Mouse (Mus musculus): ENCODE measurements at regions not wholly inside any gene's neighbourhood (a gene's known extent, or its start where the extent isn't known, plus 50 kb on each side); places are given as distances from the start of the nearest gene placed in this dataset.

DNA sequence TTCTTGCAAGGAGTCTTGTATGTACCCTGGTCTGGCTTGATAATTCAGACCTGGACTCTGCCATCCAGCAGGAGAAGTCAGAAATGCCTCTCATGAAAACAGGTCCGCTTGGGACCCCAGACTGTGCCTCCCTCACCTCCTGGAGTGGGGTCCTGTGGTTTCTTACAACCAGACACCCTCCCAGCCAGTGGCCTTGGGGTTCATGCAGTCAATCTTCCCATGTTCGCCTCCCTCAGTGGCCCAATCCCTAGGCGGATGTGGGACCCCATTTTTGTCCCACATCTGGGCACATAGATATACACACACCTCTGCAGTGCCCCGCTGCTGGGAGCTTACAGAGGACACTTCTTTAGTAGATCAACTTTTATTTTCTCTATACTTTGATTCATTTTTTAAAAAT is 217.7 kb downstream of the Lrfn2 start:
- no peak for DNase-seq (ENCODE audit: low spot score in 2 of 2)

GRCm38 (mm10) chr17:49150971-49151422 is 218.8 kb downstream of the Lrfn2 start:
- no peak for DNase-seq (ENCODE audit: low spot score in 2 of 2)

GRCm38 (mm10) chr17:49153994-49154393 is 221.8 kb downstream of the Lrfn2 start:
- no peak for DNase-seq (ENCODE audit: low spot score in 2 of 2)

- DNase-seq (ENCODE audit: low spot score in 2 of 2): no peak
Observed at GRCm38 (mm10) chr17:49155001-49155515, 222.9 kb downstream of the Lrfn2 start.

DNA sequence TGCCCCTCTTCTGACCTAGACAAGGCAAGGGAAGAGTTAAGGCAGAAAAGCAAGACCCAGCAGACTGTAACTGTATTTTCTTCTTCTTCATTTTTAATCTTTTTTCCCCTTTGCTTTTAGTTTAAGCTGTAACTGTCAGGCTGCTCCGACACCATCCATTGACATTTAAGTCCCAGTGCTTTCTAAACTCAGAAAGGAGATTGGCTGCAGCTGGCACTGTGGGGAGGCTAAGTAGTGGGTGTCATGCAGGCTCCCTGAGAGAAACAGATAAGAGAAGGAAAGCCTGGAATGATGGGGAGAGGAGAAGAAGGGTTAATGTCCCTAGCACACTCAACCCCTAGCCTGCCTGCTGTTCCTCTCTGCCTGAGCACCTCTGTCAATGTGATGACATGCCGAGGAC is 225.4 kb downstream of the Lrfn2 start:
- no peak for DNase-seq (ENCODE audit: low spot score in 2 of 2)

- peak; percentile 35 to 65 for DNase-seq (ENCODE audit: low spot score in 2 of 2)
Observed at GRCm38 (mm10) chr17:49171252-49172047, 239.3 kb downstream of the Lrfn2 start.

DNA sequence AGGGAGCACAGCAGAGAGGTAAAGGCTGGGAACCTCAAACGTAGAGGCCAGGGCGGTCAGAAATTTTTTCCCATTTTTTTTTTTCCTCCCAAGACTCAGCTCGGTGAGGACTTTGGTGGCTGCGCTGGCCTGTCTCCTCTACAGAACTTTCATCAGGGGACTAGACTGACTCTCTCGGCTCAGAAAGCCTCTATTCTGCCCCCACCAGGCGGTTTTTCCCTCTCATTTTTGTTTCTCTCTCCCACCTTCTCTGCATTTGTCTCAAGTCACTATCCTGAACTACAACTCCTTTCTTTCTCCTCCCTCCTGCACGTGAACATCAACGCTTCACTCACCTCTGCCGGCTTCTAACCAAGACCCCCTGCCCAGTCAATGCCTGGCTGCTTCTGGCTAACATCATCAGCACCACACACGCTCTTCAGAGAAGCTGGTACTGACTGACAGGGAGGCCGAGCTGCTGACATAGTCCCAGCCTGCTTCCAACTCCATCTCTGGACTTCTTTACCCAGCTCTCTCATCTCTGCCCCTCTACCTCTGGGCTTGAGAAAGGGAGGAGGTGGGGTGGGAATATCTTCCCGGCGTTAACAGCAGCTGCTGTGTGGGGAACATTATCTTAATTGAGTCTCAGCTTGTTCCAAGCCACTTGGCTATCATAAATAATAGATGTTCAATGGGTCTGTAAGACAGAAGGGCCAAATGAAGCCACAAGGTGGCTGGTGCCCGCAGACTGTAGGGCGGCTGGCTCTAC is 240.0 kb downstream of the Lrfn2 start:
- no peak for DNase-seq (ENCODE audit: low spot score in 2 of 2)

- DNase-seq (ENCODE audit: low spot score in 2 of 2): peak; percentile 23 to 28
Observed at GRCm38 (mm10) chr17:49172800-49173150, 240.6 kb downstream of the Lrfn2 start.

DNA sequence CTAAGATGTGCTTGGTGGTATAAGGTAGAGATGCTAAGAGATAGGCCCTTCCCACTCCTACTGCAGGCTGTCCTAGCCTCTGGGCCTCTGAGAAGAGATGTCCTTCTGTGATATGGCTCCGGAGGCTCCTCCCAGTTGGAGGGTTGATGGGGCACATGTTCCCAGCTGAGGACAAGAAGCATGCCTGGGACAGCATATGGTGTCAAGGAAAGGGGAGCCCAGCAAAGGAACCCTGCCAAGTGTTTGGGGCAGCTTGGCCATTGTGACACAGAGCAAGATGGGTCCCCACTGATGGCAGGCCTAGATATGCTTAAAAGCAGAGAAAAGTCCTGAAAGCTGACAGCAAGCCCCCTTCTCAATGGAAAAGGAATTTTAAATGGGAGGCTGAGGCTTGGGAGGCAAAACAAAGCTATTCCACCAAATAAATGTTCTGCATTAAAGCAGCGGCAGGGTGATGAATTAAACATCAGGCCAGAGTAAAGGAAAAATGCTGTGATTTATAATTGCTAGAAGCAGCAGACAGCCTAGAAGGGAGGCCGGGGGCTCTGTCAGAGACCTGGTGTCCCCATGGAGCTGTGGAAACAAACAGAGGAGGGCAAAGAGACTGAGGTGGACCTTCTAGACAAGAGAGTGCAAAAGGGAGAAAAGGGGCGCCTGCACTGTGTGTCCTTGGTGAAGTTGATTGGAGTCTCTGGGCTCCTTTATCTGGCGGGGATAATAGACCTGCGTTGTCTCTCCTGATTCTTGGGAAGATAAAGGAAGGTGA is 246.0 kb downstream of the Lrfn2 start:
- no peak for DNase-seq (ENCODE audit: low spot score in 2 of 2)

DNA sequence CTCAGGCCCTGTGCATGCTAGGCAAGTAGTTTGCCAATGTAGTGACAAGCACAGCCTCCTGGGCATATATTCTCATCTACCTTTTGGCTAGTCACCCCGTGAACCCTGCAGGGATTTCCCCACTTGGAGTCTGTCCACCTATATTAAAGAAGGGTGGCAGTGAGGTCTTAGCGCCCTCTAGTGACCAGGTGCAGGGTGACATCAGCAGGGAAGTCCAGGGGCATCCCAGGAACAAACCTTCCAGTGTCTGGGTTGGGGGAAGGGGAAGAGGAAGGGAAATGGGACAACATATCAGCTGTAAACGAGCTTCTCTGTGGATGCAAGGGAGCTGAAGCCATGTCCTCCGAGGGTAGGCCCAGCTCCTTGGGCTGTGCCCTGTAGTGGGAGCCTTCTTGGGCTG is 245.7 kb upstream of the Mocs1 start:
- peak; percentile 14 to 42 for DNase-seq (ENCODE audit: low spot score in 2 of 2)

DNA sequence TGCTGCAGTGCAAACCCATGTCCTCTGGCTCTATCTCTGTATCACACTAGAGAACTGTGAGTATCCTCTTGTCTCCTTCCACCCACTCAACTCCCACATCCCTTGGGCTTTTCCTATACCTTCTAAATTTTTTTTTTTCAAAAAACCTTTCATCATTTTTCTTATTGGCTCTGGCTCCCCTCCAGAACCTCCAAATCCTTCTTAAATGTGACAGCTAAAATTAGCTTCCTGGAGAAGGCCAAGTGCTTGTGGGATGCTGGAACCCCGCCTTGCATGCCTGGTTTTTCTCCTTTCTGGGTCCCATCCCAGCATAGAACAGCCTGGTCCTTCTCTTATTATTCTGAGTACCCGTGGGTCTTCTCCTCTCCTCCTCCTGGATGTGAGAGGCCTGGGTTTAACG is 244.2 kb upstream of the Mocs1 start:
- no peak for DNase-seq (ENCODE audit: low spot score in 2 of 2)

GRCm38 (mm10) chr17:49185052-49185612 is 243.0 kb upstream of the Mocs1 start:
- DNase-seq (ENCODE audit: low spot score in 2 of 2): no peak

DNA sequence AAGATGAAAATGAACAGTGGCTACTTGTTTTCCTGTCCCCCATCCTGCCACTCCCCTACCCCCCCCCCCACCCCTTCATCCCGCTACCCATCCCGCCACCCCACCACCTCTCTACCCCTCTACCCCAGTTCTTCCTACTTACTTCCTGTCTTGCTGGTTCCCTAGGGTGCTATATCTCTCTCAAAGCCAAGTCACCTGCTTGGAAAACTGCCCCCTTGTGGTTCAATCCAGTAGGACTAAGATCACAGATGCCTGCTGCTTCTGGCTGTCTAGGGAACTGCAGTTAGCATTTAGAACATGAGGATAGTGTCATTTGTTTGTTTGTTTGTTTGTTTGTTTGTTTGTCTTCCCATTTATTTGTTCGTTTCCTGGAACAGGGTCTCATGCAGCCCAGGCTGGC is 238.4 kb upstream of the Mocs1 start:
- DNase-seq (ENCODE audit: low spot score in 2 of 2): peak in 1 of 2 experiments; percentile 36

GRCm38 (mm10) chr17:49190337-49190736 is 237.8 kb upstream of the Mocs1 start:
- no peak for DNase-seq (ENCODE audit: low spot score in 2 of 2)

DNA sequence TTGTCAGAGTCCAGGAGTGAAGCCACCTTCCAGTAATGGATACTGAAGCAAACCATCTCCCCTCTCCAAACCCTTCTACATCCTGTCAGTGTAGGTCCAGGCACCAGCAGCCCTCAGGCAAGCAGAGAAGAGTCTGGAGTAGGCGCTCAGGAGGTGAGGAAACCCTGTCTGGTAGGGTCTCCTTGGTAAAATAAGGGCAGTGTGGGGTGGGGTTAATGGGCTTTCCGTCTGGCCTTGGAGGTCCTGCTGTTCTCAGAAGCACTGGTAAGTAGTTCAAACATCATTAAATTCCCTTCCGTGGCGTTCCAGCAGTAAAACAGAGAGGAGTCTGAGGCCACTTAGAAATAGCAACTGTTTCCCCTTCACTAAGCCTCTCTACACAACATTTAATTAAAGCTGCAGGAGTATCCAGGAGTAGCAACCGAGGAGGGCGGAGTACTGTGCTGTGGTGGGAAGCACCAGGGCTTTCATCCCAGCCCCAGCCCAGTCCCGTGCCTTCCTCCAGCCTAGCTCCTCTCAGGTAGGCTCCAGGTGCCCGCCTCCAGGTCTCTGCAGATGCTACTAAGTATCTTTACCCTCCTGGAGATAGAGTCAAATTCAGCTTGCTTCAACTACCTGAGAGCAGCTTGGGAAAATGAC is 232.0 kb upstream of the Mocs1 start:
- DNase-seq (ENCODE audit: low spot score in 2 of 2): no peak

GRCm38 (mm10) chr17:49201495-49201894 is 226.7 kb upstream of the Mocs1 start:
- no peak for DNase-seq (ENCODE audit: low spot score in 2 of 2)

DNA sequence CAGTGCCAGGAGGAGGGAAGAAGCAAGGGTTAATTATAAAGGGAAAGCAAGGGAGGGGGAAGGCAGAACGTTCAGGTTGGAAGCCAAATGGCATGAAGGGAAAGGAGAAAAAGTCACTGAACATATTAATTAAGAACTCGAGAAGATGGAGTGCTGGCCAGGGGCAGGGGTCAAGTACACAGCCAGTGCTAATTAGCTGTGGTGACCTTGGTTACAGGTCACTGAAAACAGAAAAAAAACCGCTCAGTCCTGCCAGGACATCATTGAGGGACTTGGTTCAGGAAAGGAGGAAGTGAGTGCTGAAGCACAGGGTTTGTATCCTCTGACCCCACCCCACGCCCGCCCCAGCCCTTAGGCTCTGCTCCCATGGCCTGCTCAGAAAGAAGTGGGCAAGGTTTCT is 223.1 kb upstream of the Mocs1 start:
- DNase-seq (ENCODE audit: low spot score in 2 of 2): no peak

GRCm38 (mm10) chr17:49205564-49205963 is 222.6 kb upstream of the Mocs1 start:
- DNase-seq (ENCODE audit: low spot score in 2 of 2): no peak

GRCm38 (mm10) chr17:49206708-49207107 is 221.5 kb upstream of the Mocs1 start:
- DNase-seq (ENCODE audit: low spot score in 2 of 2): no peak

DNA sequence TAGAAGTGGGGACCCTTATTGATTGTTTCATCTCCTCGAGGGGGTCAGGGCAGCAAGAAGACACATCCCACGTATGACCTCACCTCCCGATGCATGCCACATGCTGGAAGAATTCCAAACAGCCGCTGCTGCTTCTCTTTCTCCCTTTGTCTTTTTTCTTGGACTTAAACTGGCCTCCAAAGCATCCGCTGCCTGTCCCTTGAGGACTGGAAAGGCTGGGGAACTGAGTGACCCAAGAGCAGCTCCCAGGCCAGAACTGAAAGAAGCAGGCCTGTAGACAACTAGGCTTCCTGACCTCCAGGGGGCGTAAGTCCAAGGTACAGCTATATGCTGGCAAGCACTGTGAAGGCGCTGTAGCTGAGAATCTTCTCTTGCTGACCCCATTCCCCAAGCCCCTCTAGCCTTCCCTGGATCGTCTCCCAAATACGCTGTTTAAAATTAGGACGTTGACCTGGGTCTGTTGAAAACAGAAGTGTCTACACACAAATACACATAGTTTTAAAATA is 219.8 kb upstream of the Mocs1 start:
- DNase-seq (ENCODE audit: low spot score in 2 of 2): no peak

DNA sequence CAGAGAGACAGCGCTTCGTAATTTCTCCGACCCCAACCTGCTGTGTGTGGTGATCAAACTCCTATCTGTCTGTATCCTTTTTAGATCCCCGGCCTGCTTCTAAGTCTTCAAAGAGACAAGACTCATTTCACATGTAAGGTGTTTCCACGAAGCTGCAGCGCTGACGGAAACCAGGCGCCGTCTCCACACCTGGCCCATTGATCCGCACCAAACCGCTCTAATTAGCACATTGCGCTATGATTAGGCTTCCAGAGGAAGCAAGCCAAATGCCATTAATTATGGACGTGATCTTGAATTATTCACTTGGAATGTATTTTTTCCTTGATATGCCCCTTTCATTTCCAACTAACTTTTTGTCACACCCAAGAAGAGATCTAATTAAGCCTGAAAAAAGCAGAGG is 215.2 kb upstream of the Mocs1 start:
- DNase-seq (ENCODE audit: low spot score in 2 of 2): no peak
